Mouse (Mus musculus): ENCODE measurements around the gene Epb41l1. TPM values are rescaled to one million over a fixed set of nuclear protein-coding genes. Genes with fewer than 3 reads are reported as not detected.
"Not testable (repeated sequence)": the region's sequence is repeated elsewhere in the genome, so short reads cannot be mapped to it uniquely, and the experiment has no call there.

Gene Epb41l1
- polyA plus RNA-seq, 1 experiment from 2014 or later: 4.5 TPM

- Histone ChIP-seq H3K9ac (no peak overlapping the region), H3K27me3 (no peaks in the 10 kb centered on the region), H3K4me2 (no peak overlapping the region), H3K4me3 (no peak overlapping the region), H3K36me3 (no peaks in the 10 kb centered on the region), H3K27ac (no peak overlapping the region), H3K4me1 (peaks cover 16% of the 10 kb centered on the region), H3K9me3 (no peaks in the 10 kb centered on the region)
- no peak for ATAC-seq (ENCODE audit: insufficient number of reproducible peaks, insufficient read depth, low FRiP score, low TSS enrichment, low read depth)
- WGBS: 87% methylated on average over 3 of the region's 3 CpGs
Measured at GRCm38 (mm10) chr2:156402036-156402435, 18.7 kb upstream of the Epb41l1 start.

- WGBS: 4% methylated on average over 3 of the region's 3 CpGs
- Histone ChIP-seq H3K27me3 (no peaks in the 10 kb centered on the region), H3K9ac (peak overlapping the region; percentile 55), H3K9me3 (no peaks in the 10 kb centered on the region), H3K36me3 (no peaks in the 10 kb centered on the region), H3K4me3 (no peak overlapping the region), H3K4me2 (no peak overlapping the region), H3K4me1 (peaks cover 23% of the 10 kb centered on the region), H3K27ac (peak overlapping the region; percentile 73)
- peak; percentile 78 for ATAC-seq (ENCODE audit: insufficient number of reproducible peaks, insufficient read depth, low FRiP score, low TSS enrichment, low read depth)
Measured at GRCm38 (mm10) chr2:156406987-156407386, 13.7 kb upstream of the Epb41l1 start.

GRCm38 (mm10) chr2:156408168-156408567 lies 12.5 kb upstream of the Epb41l1 start:
- H3K9ac ChIP-seq: 0 out of 2 replicates have a peak overlapping the region, but pooled peaks have one; percentile 6
- 33% methylated on average over 8 of the region's 8 CpGs for WGBS
- no peak overlapping the region for H3K4me3 ChIP-seq
- H3K4me1 ChIP-seq: peaks cover 23% of the 10 kb centered on the region
- no peak for ATAC-seq (ENCODE audit: insufficient number of reproducible peaks, insufficient read depth, low FRiP score, low TSS enrichment, low read depth)
- no peak overlapping the region; the same call in 1 of the 2 replicates for H3K27ac ChIP-seq
- no peak overlapping the region for H3K4me2 ChIP-seq
- H3K9me3 ChIP-seq: no peaks in the 10 kb centered on the region
- no peaks in the 10 kb centered on the region for H3K27me3 ChIP-seq
- no peaks in the 10 kb centered on the region for H3K36me3 ChIP-seq

DNA sequence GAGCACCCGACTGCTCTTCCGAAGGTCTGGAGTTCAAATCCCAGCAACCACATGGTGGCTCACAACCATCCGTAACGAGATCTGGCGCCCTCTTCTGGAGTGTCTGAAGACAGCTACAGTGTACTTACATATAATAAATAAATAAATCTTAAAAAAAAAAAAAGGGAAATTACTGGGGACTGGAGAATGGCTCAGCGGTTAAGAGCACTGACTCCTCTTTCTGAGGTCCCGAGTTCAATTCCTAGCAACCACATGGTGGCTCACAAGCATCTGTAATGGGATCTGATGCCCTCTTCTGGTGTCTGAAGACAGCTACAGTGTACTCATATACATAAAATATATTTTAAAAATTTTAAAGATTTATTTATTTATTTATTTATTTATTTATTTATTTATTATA lies 9.4 kb upstream of the Epb41l1 start:
- H3K4me1 ChIP-seq: peaks cover 21% of the 10 kb centered on the region
- H3K27me3 ChIP-seq; H3K27ac ChIP-seq; H3K9ac ChIP-seq; H3K4me2 ChIP-seq; H3K36me3 ChIP-seq; H3K9me3 ChIP-seq; ATAC-seq (ENCODE audit: insufficient number of reproducible peaks, insufficient read depth, low FRiP score, low TSS enrichment, low read depth); H3K4me3 ChIP-seq: not testable (repeated sequence)
- WGBS: 80% methylated on average over 7 of the region's 7 CpGs

DNA sequence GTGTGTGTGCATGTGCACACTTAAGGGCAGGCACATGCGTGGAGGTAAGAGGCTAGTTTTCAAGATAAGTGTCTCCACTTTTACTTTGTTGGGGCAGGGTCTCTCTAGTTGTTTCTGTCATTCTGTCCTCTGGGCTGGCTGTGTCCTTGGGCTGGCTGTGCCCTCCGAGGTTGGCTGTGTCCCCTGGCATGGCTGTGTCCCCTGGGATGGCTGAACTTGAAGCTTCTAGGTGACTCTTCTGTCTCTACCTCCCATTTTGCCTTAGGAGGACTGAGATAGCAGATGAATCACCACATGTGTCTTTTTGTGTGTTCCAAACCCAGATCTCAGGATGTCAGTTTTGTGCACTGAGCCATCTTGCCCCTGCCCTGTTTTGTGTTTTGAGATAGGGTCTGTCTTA lies 5.7 kb upstream of the Epb41l1 start:
- H3K4me3 ChIP-seq: no peak overlapping the region
- no peak for ATAC-seq (ENCODE audit: insufficient number of reproducible peaks, insufficient read depth, low FRiP score, low TSS enrichment, low read depth)

DNA sequence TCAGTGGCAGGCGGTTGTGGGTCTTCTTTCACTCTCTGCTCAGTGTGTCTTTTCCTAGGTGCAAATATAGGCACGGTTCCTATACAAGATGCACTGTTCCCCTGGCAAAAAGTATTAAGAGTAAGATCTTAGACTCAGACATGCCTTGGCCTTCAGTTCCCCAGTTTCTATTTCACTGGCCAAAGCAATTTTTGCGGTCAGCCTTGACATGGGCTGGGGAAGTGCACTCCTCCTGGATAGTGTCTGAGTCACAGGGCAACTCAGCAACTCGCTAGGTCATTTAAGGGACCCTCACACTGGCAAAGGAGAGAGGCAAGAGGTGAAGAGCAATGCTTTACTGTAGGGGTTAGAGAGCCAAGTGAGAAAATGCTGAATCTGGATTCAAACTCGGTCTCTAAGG lies 5.0 kb upstream of the Epb41l1 start:
- H3K27ac ChIP-seq: no peak overlapping the region
- no peak for ATAC-seq (ENCODE audit: insufficient number of reproducible peaks, insufficient read depth, low FRiP score, low TSS enrichment, low read depth)
- H3K36me3 ChIP-seq: no peaks in the 10 kb centered on the region
- peaks cover 16% of the 10 kb centered on the region for H3K27me3 ChIP-seq
- no peak overlapping the region for H3K4me2 ChIP-seq
- no peak overlapping the region for H3K9ac ChIP-seq
- 65% methylated on average over 5 of the region's 5 CpGs for WGBS
- H3K4me3 ChIP-seq: no peak overlapping the region
- peaks cover 5% of the 10 kb centered on the region for H3K4me1 ChIP-seq
- no peaks in the 10 kb centered on the region for H3K9me3 ChIP-seq

More for the DNA sequence above, 5.7 kb upstream of the Epb41l1 start:
- 66% methylated on average over 2 of the region's 2 CpGs for WGBS
- Histone ChIP-seq H3K9ac (no peak overlapping the region), H3K4me1 (no peaks in the 10 kb centered on the region; the same call in 1 of the 2 replicates), H3K4me2 (no peak overlapping the region), H3K36me3 (no peaks in the 10 kb centered on the region), H3K27me3 (peaks cover 9% of the 10 kb centered on the region), H3K27ac (no peak overlapping the region), H3K9me3 (no peaks in the 10 kb centered on the region)

GRCm38 (mm10) chr2:156417194-156417593 lies 3.5 kb upstream of the Epb41l1 start:
- H3K36me3 ChIP-seq: no peaks in the 10 kb centered on the region
- 52% methylated on average over 1 of the region's 1 CpGs for WGBS
- H3K27ac ChIP-seq: no peak overlapping the region
- peaks cover 27% of the 10 kb centered on the region for H3K27me3 ChIP-seq
- no peak overlapping the region for H3K4me3 ChIP-seq
- no peak overlapping the region for H3K9ac ChIP-seq
- H3K4me1 ChIP-seq: peaks cover 18% of the 10 kb centered on the region
- H3K4me2 ChIP-seq: no peak overlapping the region
- no peak for ATAC-seq (ENCODE audit: insufficient number of reproducible peaks, insufficient read depth, low FRiP score, low TSS enrichment, low read depth)
- H3K9me3 ChIP-seq: no peaks in the 10 kb centered on the region

DNA sequence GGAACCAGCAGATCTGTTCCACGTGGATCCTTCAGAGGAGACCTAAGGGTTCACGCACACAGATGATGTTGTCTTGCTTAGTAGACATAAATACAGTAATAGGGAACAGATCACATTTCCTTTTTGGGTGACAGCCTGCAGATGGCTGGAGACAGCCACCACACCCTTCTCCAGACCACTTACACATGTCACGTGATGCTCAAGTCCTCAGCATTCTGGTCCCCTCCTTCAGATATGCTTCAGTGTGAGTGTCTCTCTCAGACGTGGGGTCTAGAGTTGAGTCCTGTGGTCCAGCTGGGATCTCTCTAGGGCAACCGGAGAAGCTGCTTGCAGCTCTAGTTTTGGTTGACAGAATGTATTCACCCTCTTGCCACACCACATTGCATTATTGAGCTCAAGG lies 2.2 kb upstream of the Epb41l1 start:
- H3K27ac ChIP-seq: no peak overlapping the region
- ATAC-seq (ENCODE audit: insufficient number of reproducible peaks, insufficient read depth, low FRiP score, low TSS enrichment, low read depth): no peak
- no peaks in the 10 kb centered on the region for H3K36me3 ChIP-seq
- H3K4me3 ChIP-seq: no peak overlapping the region
- no peaks in the 10 kb centered on the region for H3K9me3 ChIP-seq
- H3K27me3 ChIP-seq: peaks cover 37% of the 10 kb centered on the region
- H3K4me1 ChIP-seq: peaks cover 24% of the 10 kb centered on the region
- no peak overlapping the region for H3K4me2 ChIP-seq
- H3K9ac ChIP-seq: no peak overlapping the region
- 72% methylated on average over 5 of the region's 5 CpGs for WGBS

- peaks cover 44% of the 10 kb centered on the region for H3K27me3 ChIP-seq
- WGBS: 9% methylated on average over 14 of the region's 14 CpGs
- H3K27ac ChIP-seq: 0 out of 2 replicates have a peak overlapping the region, but pooled peaks have one; percentile 22
Measured at GRCm38 (mm10) chr2:156420327-156420693, 399 bp upstream of the Epb41l1 start.

DNA sequence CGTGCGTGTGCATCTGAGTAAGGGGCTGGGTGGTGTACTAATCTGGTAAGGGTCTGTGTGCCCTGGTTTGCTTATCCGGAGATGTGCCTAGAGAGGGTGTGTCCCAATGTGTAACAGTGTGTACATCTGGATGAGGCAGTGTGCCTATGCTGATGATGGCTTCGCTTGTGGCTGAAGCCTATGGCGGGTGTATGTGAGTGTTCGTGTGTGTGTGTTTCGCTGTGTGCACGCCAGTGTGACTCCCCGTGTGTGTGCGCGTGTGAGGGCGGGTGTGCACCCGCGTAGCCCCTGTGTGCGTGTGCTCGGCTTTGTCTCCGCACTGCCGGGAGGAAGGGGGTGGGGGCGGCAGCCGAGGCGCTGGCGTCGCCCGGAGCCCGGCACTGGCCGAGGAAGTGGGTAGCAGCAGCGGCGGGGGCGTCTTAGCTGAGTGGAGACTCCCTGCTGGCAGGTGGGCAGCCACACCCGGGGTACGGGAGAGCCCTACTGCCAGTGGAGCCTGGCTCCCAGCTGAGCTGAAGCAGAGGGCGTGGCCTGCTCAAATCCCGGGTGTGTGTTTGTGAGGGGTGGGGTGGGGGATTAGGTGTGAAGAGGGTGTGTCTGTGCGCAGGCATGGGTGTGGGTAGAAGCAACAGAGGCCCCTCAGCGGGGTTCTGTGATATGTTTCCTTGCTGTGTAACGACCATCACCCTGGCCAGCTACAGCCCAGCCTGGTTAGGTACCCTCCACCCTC lies 837 bp downstream of the Epb41l1 start:
- 0 out of 2 replicates have a peak overlapping the region, but pooled peaks have one; percentile 22 for H3K27ac ChIP-seq
- 1% methylated on average over 35 of the region's 36 CpGs for WGBS
- peaks cover 34% of the 10 kb centered on the region for H3K4me1 ChIP-seq
- no peaks in the 10 kb centered on the region for H3K36me3 ChIP-seq
- peak overlapping the region; percentile 75 for H3K9ac ChIP-seq
- H3K4me2 ChIP-seq: peak overlapping the region; percentile 98
- peaks cover 44% of the 10 kb centered on the region for H3K27me3 ChIP-seq
- H3K4me3 ChIP-seq: peak overlapping the region; percentile 65
- ATAC-seq (ENCODE audit: insufficient number of reproducible peaks, insufficient read depth, low FRiP score, low TSS enrichment, low read depth): peak; percentile 60
- H3K9me3 ChIP-seq: no peaks in the 10 kb centered on the region

More at GRCm38 (mm10) chr2:156420327-156420693, 399 bp upstream of the Epb41l1 start:
- Histone ChIP-seq H3K4me2 (peak overlapping the region; percentile 98), H3K4me1 (peaks cover 27% of the 10 kb centered on the region), H3K4me3 (peak overlapping the region; percentile 65), H3K9ac (peak overlapping the region; percentile 75), H3K9me3 (no peaks in the 10 kb centered on the region), H3K36me3 (no peaks in the 10 kb centered on the region)
- ATAC-seq (ENCODE audit: insufficient number of reproducible peaks, insufficient read depth, low FRiP score, low TSS enrichment, low read depth): peak; percentile 7; the same call in 1 of the 2 replicates

DNA sequence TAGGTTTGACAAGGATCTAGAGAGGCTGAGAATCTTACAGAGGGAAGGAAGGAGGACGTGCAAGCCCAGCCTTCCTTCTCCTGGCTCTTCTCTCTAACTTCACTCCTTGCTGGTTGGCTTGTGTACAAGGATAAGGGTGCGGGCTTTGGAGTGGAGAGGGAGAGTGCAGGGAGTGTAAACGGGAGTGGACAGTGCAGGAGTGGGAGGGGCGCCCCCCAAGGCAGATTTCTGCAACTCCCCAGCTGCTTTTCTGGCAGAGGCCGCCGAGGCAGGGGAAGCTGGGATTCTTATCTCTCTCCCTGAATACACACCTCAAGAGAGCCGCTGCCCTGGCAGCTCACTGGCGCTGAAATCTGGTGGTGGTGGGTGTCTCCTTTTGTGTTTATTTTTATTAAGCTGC lies 1.9 kb downstream of the Epb41l1 start:
- ATAC-seq (ENCODE audit: insufficient number of reproducible peaks, insufficient read depth, low FRiP score, low TSS enrichment, low read depth): no peak
- Histone ChIP-seq H3K27ac (no peak overlapping the region), H3K9ac (peak overlapping the region; percentile 49), H3K9me3 (no peaks in the 10 kb centered on the region), H3K27me3 (peaks cover 44% of the 10 kb centered on the region), H3K4me2 (peak overlapping the region; percentile 98), H3K4me3 (peak overlapping the region; percentile 65; the same call in 1 of the 2 replicates), H3K36me3 (no peaks in the 10 kb centered on the region; the same call in 1 of the 2 replicates), H3K4me1 (peaks cover 34% of the 10 kb centered on the region)
- WGBS: 9% methylated on average over 8 of the region's 8 CpGs

- 74% methylated on average over 4 of the region's 4 CpGs for WGBS
- Histone ChIP-seq H3K4me1 (peaks cover 34% of the 10 kb centered on the region), H3K36me3 (no peaks in the 10 kb centered on the region; the same call in 1 of the 2 replicates), H3K27me3 (peaks cover 44% of the 10 kb centered on the region), H3K9ac (no peak overlapping the region), H3K9me3 (no peaks in the 10 kb centered on the region), H3K27ac (no peak overlapping the region), H3K4me2 (no peak overlapping the region), H3K4me3 (no peak overlapping the region)
- no peak for ATAC-seq (ENCODE audit: insufficient number of reproducible peaks, insufficient read depth, low FRiP score, low TSS enrichment, low read depth)
Measured at GRCm38 (mm10) chr2:156423672-156424071, 3.0 kb downstream of the Epb41l1 start.
